Mouse (Mus musculus): Measurements from ENCODE around the gene Lars2.

The Lars2 gene

DNA sequence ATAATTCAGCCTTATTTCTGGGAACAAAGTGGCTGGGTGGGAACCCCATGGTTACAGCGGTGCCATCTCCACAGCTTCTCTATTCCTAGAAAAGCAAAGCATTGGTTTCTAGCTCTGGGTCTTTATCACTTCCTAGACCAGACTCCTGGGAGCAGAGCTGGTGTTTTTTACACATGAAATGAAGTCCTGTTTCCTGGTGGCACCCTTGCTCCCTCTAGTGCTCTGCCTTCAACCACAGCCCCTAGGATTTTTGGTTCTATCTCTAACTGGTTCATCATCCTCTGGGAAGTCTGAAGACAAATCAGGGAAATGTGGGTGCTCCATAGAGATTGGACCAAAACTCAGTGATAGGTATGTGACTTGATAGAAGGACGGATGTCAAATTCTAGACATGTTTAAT, 140.7 kb downstream of the Lars2 start:
- no peak for DNase-seq (ENCODE audit: low spot score)

DNA sequence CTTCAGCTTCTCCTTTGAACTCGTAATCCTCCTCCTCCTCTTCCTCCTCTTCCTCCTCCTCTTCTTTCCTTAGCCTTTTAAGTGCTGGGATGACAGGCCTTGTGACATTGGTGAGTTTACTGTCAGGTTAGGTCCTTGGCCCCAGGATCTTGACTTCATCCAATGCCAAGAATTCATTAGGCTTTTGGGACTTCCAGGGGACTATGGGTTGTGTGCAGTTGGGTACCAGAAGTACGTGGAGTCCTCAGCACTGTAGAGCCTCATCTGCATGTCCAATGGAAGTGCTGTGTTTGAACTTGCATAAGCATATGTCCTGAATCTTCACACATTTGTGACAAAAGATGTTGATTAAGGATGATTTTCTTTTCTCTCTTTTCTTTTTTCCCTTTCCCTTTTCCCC, 142.3 kb downstream of the Lars2 start:
- DNase-seq (ENCODE audit: low spot score), result no peak

DNA sequence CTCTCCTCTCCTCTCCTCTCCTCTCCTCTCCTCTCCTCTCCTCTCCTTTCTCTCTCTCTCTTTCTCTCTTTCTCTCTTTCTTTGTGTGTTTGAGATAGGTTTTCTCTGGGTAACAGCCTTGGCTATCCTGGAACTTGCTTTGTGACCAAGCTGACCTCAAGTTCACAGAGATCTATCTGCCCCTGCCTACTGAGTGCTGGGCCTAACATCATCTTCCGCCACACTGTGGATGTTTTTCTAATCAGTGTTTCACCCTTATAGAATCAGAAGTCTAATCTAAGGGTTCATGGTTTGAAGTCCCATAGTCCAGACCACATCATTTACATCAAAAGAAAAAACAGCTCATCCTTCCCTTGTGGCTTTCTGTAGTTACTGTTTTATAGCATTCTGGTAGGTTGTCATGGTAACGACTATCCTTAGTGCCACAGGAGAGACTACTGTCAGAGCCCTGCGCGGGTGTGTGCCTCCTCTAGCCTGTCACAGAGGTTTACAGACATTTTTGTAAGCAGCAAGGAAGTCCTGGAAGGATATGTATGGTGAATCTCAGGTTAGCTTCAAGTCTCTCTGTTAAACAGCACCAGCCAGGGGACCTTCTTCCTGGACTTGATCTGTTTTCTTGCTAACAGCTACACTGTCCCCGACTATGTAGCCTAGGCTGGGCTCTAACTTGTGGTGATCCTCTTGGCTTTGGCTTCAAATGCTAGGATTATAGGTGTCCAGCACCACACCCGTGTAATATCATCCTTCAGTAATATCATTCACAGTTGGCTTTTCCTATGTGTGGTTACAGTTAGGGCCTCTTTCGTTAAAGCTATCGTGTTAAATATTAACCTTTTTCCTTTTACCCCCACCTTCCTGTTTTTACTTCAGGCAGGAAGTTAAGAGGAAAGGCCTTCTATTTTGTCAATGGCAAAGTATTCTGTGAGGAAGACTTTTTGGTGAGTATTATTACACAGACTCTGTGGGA, 143.2 kb downstream of the Lars2 start:
- no peak for DNase-seq (ENCODE audit: low spot score)

DNA sequence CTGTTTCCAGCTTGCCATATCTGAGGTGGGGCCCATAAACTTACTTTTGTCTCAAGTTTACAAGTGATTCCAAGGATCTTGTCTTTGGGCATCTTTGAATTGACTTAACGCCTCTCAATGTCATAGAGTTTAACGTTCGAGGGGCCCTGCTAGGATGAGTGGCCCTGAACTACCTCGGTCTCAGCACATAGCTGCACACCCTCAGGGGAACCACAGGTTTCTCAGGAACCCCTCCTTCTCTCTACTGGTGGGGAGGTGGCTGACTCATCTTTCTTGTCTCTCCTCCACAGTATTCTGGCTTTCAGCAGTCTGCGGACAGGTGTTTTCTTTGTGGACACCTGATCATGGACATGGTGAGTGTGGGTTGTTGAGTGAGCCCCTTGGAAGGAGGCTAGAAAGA, 144.2 kb downstream of the Lars2 start:
- no peak for DNase-seq (ENCODE audit: low spot score)

All from testis, postnatal 10 days (tissue).